Mouse (Mus musculus): ENCODE results near the gene Gm19684. TPM values are rescaled to one million over a fixed set of nuclear protein-coding genes. Genes with fewer than 3 reads are reported as not detected.
"Not testable (repeated sequence)": the region's sequence is repeated elsewhere in the genome, so short reads cannot be mapped to it uniquely, and the experiment has no call there.

Gene Gm19684
- total and polyA plus RNA-seq, 2 experiments from 2014 or later, result not detected

DNA sequence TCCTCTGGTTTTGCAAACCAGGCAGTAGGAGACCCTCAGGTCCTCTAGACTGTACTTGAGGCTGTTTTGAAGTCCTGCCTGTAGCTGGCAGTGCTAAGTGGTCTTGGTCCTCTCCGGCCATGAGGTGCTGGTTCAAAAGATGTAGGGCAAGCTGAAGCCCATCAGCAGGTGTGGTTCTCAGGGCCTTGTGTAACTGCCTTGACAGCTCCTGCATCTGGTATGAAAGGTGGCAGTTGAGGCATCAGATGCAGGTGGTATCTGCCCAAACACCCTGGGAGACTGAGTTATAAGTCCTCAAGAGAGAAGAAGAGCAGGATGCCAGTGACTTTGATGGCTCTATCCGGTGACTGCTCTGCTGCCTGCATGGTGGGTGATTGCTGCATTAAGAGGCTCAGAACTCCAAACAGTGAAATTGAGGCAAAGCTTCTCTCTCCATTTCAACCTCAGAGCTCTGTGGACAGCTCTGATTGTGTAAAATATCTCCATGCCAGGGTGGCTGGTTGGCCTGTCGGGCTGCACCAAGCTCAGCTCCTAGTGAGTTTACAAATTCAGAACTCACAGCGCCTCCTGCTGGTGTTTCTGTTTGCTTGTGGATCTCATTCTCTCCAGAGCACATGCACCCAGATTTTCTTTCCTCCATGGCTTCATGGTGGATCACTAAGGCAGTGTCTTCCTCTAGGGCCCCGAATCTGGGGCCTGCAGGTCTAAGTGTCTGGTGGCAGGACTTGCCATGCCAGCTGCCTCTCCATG is 10.2 kb downstream of the Gm19684 start:
- no peak overlapping the region for H3K4me3 ChIP-seq (ENCODE audit: low read depth, low read length)
- H3K27me3 ChIP-seq (ENCODE audit: insufficient read depth, low read length), result no peaks in the 10 kb centered on the region
- WGBS, result 76% methylated on average over 5 of the region's 5 CpGs
- ATAC-seq (ENCODE audit: low FRiP score) (no peak), DNase-seq (ENCODE audit: low spot score) (no peak)
- TF ChIP-seq CTCF (IDR thresholded peaks at IDR 0.05), result no peak
- H3K36me3 ChIP-seq (ENCODE audit: insufficient read depth, low read length), result no peaks in the 10 kb centered on the region
- H3K4me1 ChIP-seq (ENCODE audit: insufficient read depth, low read length), result no peaks in the 10 kb centered on the region
- H3K4me2 ChIP-seq (ENCODE audit: low read depth, low read length, poor library complexity, severe bottlenecking), result no peak overlapping the region
- H3K9ac ChIP-seq (replicated peaks; ENCODE audit: low read length, poor library complexity, severe bottlenecking), result no peak overlapping the region
- no peak overlapping the region for H3K27ac ChIP-seq (ENCODE audit: low read depth, low read length)
- no peaks in the 10 kb centered on the region for H3K9me3 ChIP-seq (ENCODE audit: low read length)

GRCm38 (mm10) chr17:36135421-36136231 is 14.1 kb downstream of the Gm19684 start:
- DNase-seq (ENCODE audit: low spot score); H3K36me3 ChIP-seq (ENCODE audit: insufficient read depth, low read length): not testable (repeated sequence)

GRCm38 (mm10) chr17:36136299-36136848 is 14.9 kb downstream of the Gm19684 start:
- not testable (repeated sequence) for DNase-seq (ENCODE audit: low spot score); H3K36me3 ChIP-seq (ENCODE audit: insufficient read depth, low read length); H3K4me2 ChIP-seq (ENCODE audit: low read depth, low read length, poor library complexity, severe bottlenecking); ATAC-seq (ENCODE audit: low FRiP score); H3K27me3 ChIP-seq (ENCODE audit: insufficient read depth, low read length); H3K4me3 ChIP-seq (ENCODE audit: low read depth, low read length); H3K9me3 ChIP-seq (ENCODE audit: low read length); H3K9ac ChIP-seq (replicated peaks; ENCODE audit: low read length, poor library complexity, severe bottlenecking); H3K27ac ChIP-seq (ENCODE audit: low read depth, low read length); H3K4me1 ChIP-seq (ENCODE audit: insufficient read depth, low read length)
- WGBS, result 54% methylated on average over 1 of the region's 1 CpGs

More at GRCm38 (mm10) chr17:36135421-36136231, 14.1 kb downstream of the Gm19684 start:
- not testable (repeated sequence) for H3K27ac ChIP-seq (ENCODE audit: low read depth, low read length); H3K4me1 ChIP-seq (ENCODE audit: insufficient read depth, low read length); H3K9me3 ChIP-seq (ENCODE audit: low read length); ATAC-seq (ENCODE audit: low FRiP score); H3K4me2 ChIP-seq (ENCODE audit: low read depth, low read length, poor library complexity, severe bottlenecking); H3K9ac ChIP-seq (replicated peaks; ENCODE audit: low read length, poor library complexity, severe bottlenecking); H3K27me3 ChIP-seq (ENCODE audit: insufficient read depth, low read length); H3K4me3 ChIP-seq (ENCODE audit: low read depth, low read length)

DNA sequence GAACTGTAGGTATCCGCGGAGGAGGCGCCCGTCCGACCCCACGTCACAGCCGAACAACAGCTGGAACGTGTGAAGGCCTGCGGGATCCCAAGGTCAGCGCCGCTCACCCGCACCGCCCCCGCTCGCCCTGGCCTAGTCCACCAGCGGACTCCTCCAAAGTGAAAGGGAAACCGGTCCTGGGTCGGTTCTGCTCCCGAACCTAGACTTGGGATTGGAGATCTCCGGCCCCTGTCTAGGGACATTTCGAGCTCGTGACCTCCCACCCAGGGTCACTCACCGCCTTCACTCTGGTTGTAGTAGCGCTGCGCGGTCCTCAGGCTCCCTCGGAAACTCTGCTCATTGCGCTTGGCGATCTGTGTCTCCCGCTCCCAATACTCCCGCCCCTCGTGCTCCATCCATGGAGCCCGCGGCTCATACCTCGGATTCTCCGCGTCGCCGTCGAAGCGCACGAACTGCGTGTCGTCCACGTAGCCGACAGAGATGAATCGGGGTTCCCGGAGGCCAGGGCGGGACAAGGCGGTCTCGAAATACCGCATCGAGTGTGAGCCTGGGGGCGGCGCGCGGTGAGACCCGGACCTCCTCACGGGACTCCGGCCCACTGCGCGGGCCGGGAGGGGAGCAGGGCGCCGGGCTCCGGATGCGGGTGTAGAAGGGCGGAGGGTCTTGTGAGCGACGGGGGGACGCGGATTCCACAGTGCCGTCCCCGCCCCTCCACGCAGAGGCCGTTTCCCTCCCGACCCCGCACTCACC is 23.8 kb downstream of the Gm19684 start:
- peak; percentile 70 for ATAC-seq (ENCODE audit: low FRiP score)
- no peak for DNase-seq (ENCODE audit: low spot score)
- Histone ChIP-seq H3K27me3 (ENCODE audit: insufficient read depth, low read length) (peaks cover 14% of the 10 kb centered on the region), H3K4me2 (ENCODE audit: low read depth, low read length, poor library complexity, severe bottlenecking) (peak overlapping the region; percentile 47), H3K4me1 (ENCODE audit: insufficient read depth, low read length) (no peaks in the 10 kb centered on the region), H3K27ac (ENCODE audit: low read depth, low read length) (no peak overlapping the region), H3K4me3 (ENCODE audit: low read depth, low read length) (peak overlapping the region; percentile 35), H3K9me3 (ENCODE audit: low read length) (no peaks in the 10 kb centered on the region), H3K9ac (replicated peaks; ENCODE audit: low read length, poor library complexity, severe bottlenecking) (no peak overlapping the region; the same call in 1 of the 2 replicates), H3K36me3 (ENCODE audit: insufficient read depth, low read length) (no peaks in the 10 kb centered on the region)
- under 1% methylated on average over 68 of the region's 78 CpGs for WGBS
- TF ChIP-seq CTCF (IDR thresholded peaks at IDR 0.05), result no peak

DNA sequence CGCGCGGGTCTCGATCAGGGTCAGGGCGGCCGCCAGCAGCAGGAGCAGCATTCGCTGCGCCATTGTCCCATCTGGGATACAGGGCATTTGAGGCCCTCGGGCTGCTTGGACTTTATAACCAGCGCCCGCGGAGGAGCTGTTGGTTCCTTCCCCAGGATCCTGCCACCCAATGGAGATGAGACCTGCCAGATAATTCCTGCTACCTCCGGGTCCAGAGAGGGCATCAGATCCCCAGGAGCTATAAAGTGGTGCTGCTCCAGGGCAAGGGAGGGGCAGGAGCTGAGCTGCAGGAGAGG is 24.3 kb downstream of the Gm19684 start:
- not testable (repeated sequence) for H3K4me1 ChIP-seq (ENCODE audit: insufficient read depth, low read length); H3K36me3 ChIP-seq (ENCODE audit: insufficient read depth, low read length); H3K9me3 ChIP-seq (ENCODE audit: low read length); DNase-seq (ENCODE audit: low spot score); ATAC-seq (ENCODE audit: low FRiP score); H3K9ac ChIP-seq (replicated peaks; ENCODE audit: low read length, poor library complexity, severe bottlenecking); H3K27ac ChIP-seq (ENCODE audit: low read depth, low read length)
- Histone ChIP-seq H3K4me3 (ENCODE audit: low read depth, low read length) (peak overlapping the region; percentile 35), H3K27me3 (ENCODE audit: insufficient read depth, low read length) (peaks cover 14% of the 10 kb centered on the region), H3K4me2 (ENCODE audit: low read depth, low read length, poor library complexity, severe bottlenecking) (peak overlapping the region; percentile 47)
- 4% methylated on average over 13 of the region's 13 CpGs for WGBS

GRCm38 (mm10) chr17:36146937-36147336 is 25.5 kb downstream of the Gm19684 start:
- H3K27ac ChIP-seq (ENCODE audit: low read depth, low read length); H3K9me3 ChIP-seq (ENCODE audit: low read length); H3K4me3 ChIP-seq (ENCODE audit: low read depth, low read length); H3K4me1 ChIP-seq (ENCODE audit: insufficient read depth, low read length); H3K9ac ChIP-seq (replicated peaks; ENCODE audit: low read length, poor library complexity, severe bottlenecking); ATAC-seq (ENCODE audit: low FRiP score); H3K36me3 ChIP-seq (ENCODE audit: insufficient read depth, low read length); H3K4me2 ChIP-seq (ENCODE audit: low read depth, low read length, poor library complexity, severe bottlenecking); DNase-seq (ENCODE audit: low spot score): not testable (repeated sequence)
- peaks cover 14% of the 10 kb centered on the region for H3K27me3 ChIP-seq (ENCODE audit: insufficient read depth, low read length)
- 82% methylated on average over 1 of the region's 1 CpGs for WGBS

GRCm38 (mm10) chr17:36148468-36148867 is 27.0 kb downstream of the Gm19684 start:
- H3K27ac ChIP-seq (ENCODE audit: low read depth, low read length); H3K27me3 ChIP-seq (ENCODE audit: insufficient read depth, low read length); H3K9ac ChIP-seq (replicated peaks; ENCODE audit: low read length, poor library complexity, severe bottlenecking); ATAC-seq (ENCODE audit: low FRiP score); H3K4me1 ChIP-seq (ENCODE audit: insufficient read depth, low read length); H3K4me3 ChIP-seq (ENCODE audit: low read depth, low read length); H3K4me2 ChIP-seq (ENCODE audit: low read depth, low read length, poor library complexity, severe bottlenecking); H3K36me3 ChIP-seq (ENCODE audit: insufficient read depth, low read length); DNase-seq (ENCODE audit: low spot score); H3K9me3 ChIP-seq (ENCODE audit: low read length): not testable (repeated sequence)
- WGBS, result 77% methylated on average over 5 of the region's 5 CpGs

- 58% methylated on average over 4 of the region's 4 CpGs for whole genome bisulfite sequencing
- not testable (repeated sequence) for H3K27ac ChIP-seq (ENCODE audit: low read depth, low read length); H3K4me1 ChIP-seq (ENCODE audit: insufficient read depth, low read length); H3K4me3 ChIP-seq (ENCODE audit: low read depth, low read length); H3K9me3 ChIP-seq (ENCODE audit: low read length); ATAC-seq (ENCODE audit: low FRiP score); H3K4me2 ChIP-seq (ENCODE audit: low read depth, low read length, poor library complexity, severe bottlenecking); H3K36me3 ChIP-seq (ENCODE audit: insufficient read depth, low read length); H3K9ac ChIP-seq (replicated peaks; ENCODE audit: low read length, poor library complexity, severe bottlenecking); DNase-seq (ENCODE audit: low spot score)
- peaks cover 13% of the 10 kb centered on the region for H3K27me3 ChIP-seq (ENCODE audit: insufficient read depth, low read length)
Observed at GRCm38 (mm10) chr17:36151200-36151599, 29.7 kb downstream of the Gm19684 start.
